Mouse (Mus musculus) liver, adult 2 months (tissue): Measurements from ENCODE around the gene Dnm3.

Experiments used
- CTCF ChIP-seq: fragments of 200-500 bp; IDR thresholded peaks from 2 replicates; pipeline ENCODE4 v1.5.1; 2011; ENCODE audit warnings: low read depth, low read length, control low read depth
- POLR2A ChIP-seq: fragments of 200-500 bp; IDR thresholded peaks from 2 replicates; pipeline ENCODE4 v1.6.1; 2011; ENCODE audit warnings: low read length, control low read depth; ENCODE audit not compliant: insufficient read depth; ENCODE audit errors: extremely low read depth

DNA sequence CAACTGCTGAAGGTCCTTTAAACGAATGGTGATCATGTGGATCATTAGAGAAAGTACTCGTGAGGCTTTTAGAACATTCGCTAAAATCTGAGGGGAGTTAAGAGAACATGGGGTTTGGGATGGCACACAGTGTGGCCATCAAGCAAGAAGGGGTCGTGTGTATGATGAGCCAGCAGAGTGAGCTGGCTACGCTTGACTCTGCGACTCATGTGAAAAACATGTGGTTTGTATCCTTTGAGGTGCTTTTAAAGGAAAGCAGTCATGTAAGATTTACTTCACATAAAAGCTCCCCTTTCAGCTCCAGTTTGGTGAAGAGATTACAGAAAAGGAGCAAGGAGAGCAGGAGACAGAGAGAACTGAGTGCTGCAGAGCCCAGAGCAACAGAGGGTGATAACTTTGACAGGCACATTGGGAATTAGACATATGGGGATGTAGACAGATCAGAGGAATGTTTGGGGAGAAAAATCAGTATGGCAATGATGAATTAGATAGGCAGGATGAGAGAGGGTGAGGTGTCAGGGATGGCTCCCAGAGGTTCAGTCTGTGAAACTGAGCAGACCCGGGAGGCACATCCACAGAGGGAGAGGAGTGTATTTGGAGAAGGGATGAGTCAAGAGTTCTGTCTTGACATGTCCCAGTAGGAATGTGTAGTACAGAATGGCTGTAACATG is 234.7 kb downstream of the Dnm3 start:
- TF ChIP-seq POLR2A (no peak), CTCF (no peak)
